Mouse (Mus musculus) midbrain, embryonic 11.5 days (tissue): ENCODE measurements around the gene Dnajc27. TPM values are rescaled to one million over a fixed set of nuclear protein-coding genes. Genes with fewer than 3 reads are reported as not detected.

Experiments
- ATAC-seq: fragments of 200-750 bp; cut with Nextera tagmentation; 2 replicates; pipeline ENCODE4 v1.8.0; 2017; ENCODE audit warnings: moderate TSS enrichment, moderate library complexity; ENCODE audit not compliant: low FRiP score
- DNase-seq: peaks from one replicate; pipeline ENCODE4 v3.0.0; 2015; ENCODE audit warnings: low spot score; ENCODE audit errors: missing footprints
- H3K27ac ChIP-seq: fragments of 300-500 bp; sonication (generic); 2 replicates; pipeline ENCODE4 v1.5.1; 2014; ENCODE audit warnings: low read depth, low read length
- H3K27me3 ChIP-seq: fragments of 300-500 bp; sonication (generic); 2 replicates; pipeline ENCODE4 v1.6.1; 2014; ENCODE audit warnings: mild to moderate bottlenecking, low read length, moderate library complexity, mixed read lengths; ENCODE audit not compliant: control insufficient read depth, insufficient read depth
- H3K36me3 ChIP-seq: fragments of 300-500 bp; sonication (generic); 2 replicates; pipeline ENCODE4 v1.6.1; 2014; ENCODE audit warnings: mild to moderate bottlenecking, low read length, moderate library complexity, mixed read lengths; ENCODE audit not compliant: control insufficient read depth, insufficient read depth
- H3K4me1 ChIP-seq: fragments of 300-500 bp; sonication (generic); 2 replicates; pipeline ENCODE4 v1.6.1; 2014; ENCODE audit warnings: low read length; ENCODE audit not compliant: control insufficient read depth, insufficient read depth
- H3K4me2 ChIP-seq: fragments of 300-500 bp; sonication (generic); 2 replicates; pipeline ENCODE4 v1.6.1; 2014; ENCODE audit warnings: mild to moderate bottlenecking, moderate library complexity
- H3K4me3 ChIP-seq: fragments of 300-500 bp; sonication (generic); 2 replicates; pipeline ENCODE4 v1.5.1; 2014; ENCODE audit warnings: low read depth, low read length
- H3K9ac ChIP-seq: fragments of 300-500 bp; sonication (generic); 2 replicates; pipeline ENCODE4 v1.6.1; 2014; ENCODE audit warnings: low read length
- H3K9me3 ChIP-seq: fragments of 300-500 bp; sonication (generic); 2 replicates; pipeline ENCODE4 v1.6.1; 2016; ENCODE audit warnings: low read length; ENCODE audit not compliant: control insufficient read depth
- WGBS: fragments of 180-500 bp; shearing (Covaris S2); extraction: QIAGEN DNeasy Blood & Tissue Kit; methylation state at CpG from one replicate; pipeline ENCODE4 v1.1.7; 2014; 5-methylcytosine and 5-hydroxymethylcytosine counted together
- polyA plus RNA-seq: library from polyadenylated mRNA; unstranded; fragments of >200 nt; fragmentation: Nextera tagmentation; extraction: Ambion mirVana; gene quantifications from 2 replicates; pipeline ENCODE4 v1.2.1, GENCODE M21; 2014

Gene Dnajc27
- polyA plus RNA-seq, 1 experiment from 2014 or later: 11.4 TPM

DNA sequence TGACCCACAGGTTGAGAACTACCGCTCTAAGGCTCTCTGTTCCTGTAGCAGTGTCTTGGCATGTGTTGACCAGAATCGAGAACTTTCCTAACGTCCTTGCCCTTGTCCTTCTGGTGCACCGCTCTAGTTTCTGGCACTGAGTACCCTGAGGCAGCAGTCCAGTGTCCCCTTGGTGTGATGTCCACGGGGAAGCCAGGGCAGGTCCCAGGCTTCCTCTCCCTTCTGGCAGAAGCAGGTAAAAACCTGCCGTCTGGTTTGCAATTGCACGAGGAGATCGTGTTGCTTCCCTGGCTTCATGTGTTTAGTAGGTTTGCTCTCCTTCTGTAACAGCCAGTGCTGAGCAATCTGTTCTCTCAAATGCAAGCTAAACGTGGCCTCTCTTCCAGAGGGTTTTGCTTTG is 10.7 kb upstream of the Dnajc27 start:
- Histone ChIP-seq H3K9me3 (no peaks in the 10 kb centered on the region), H3K4me1 (no peaks in the 10 kb centered on the region), H3K4me2 (no peak overlapping the region), H3K36me3 (no peaks in the 10 kb centered on the region), H3K27me3 (no peaks in the 10 kb centered on the region), H3K4me3 (no peak overlapping the region), H3K27ac (no peak overlapping the region), H3K9ac (no peak overlapping the region)
- DNase-seq (no peak), ATAC-seq (no peak)
- 84% methylated on average over 9 of the region's 9 CpGs for WGBS

DNA sequence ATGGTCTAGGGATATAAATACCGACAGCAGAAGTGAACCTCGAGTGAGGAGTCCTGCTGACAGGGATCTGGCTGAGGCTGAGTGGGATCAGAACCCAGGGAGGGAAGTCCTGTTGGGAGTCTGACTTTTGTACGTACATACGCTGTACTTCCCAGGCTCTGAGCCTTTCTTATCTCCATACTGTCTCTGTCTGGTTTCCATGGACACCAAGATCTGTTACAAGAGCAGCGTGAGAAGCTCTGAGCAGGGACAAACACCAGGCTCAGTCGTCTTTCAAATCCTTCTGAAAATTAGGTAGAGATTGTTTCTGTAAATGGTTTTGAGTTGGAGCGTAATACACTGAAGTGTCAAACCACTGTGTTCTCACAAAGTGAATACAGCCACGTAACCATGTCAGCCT is 7.0 kb upstream of the Dnajc27 start:
- H3K27ac ChIP-seq: no peak overlapping the region
- H3K4me2 ChIP-seq: no peak overlapping the region
- H3K27me3 ChIP-seq: no peaks in the 10 kb centered on the region
- DNase-seq: no peak
- no peaks in the 10 kb centered on the region for H3K4me1 ChIP-seq
- no peaks in the 10 kb centered on the region for H3K9me3 ChIP-seq
- no peaks in the 10 kb centered on the region for H3K36me3 ChIP-seq
- 69% methylated on average over 8 of the region's 8 CpGs for WGBS
- no peak for ATAC-seq
- H3K9ac ChIP-seq: no peak overlapping the region
- no peak overlapping the region for H3K4me3 ChIP-seq

DNA sequence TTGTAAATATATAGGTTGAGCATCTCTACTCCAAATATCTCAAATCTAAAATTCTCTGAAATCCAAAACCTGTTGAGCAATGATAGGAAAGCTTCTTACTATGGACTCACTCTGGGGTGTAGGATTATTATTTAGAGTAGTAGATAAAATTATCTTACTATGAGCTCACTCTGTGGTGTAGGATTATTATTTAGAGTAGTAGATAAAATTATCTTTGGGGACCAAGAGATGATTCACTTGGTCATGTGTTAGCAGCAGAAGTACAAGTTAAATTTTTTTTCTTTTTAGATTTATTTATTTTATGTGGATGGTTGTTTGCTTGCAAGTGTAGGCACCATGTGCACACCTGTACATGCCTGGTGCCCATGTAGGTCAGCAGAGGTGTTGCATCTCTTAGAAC is 6.0 kb upstream of the Dnajc27 start:
- Histone ChIP-seq H3K9me3 (no peaks in the 10 kb centered on the region), H3K4me2 (no peak overlapping the region), H3K27me3 (no peaks in the 10 kb centered on the region), H3K4me3 (no peak overlapping the region), H3K36me3 (no peaks in the 10 kb centered on the region), H3K27ac (no peak overlapping the region), H3K4me1 (no peaks in the 10 kb centered on the region), H3K9ac (no peak overlapping the region)
- no peak for ATAC-seq
- DNase-seq: no peak

DNA sequence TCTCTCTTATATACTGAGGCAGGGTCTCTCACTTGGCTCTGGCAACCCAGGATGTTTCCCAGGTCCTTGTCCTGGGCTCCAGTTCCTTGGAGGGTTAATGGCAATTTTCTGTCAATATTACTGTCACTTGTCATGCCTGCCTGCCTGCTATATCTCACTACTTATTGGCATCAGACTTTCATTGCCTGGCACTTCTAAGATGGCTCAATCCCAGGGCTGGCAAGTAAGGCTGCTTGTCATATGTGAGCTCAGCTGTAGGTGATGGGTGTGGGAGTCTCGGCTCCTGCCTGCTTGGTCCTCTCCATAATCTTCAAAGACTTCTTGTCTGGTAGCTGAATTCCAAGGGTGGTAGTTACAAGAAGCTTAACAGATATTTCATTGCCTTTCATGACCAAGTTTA is 4.3 kb upstream of the Dnajc27 start:
- H3K27me3 ChIP-seq: no peaks in the 10 kb centered on the region
- H3K4me1 ChIP-seq: no peaks in the 10 kb centered on the region; the same call in 1 of the 2 replicates
- no peak overlapping the region for H3K9ac ChIP-seq
- DNase-seq: peak; percentile 69
- no peaks in the 10 kb centered on the region for H3K9me3 ChIP-seq
- no peaks in the 10 kb centered on the region for H3K36me3 ChIP-seq
- ATAC-seq: no peak
- H3K4me2 ChIP-seq: no peak overlapping the region
- no peak overlapping the region for H3K27ac ChIP-seq
- 78% methylated on average over 1 of the region's 1 CpGs for WGBS
- H3K4me3 ChIP-seq: no peak overlapping the region

DNA sequence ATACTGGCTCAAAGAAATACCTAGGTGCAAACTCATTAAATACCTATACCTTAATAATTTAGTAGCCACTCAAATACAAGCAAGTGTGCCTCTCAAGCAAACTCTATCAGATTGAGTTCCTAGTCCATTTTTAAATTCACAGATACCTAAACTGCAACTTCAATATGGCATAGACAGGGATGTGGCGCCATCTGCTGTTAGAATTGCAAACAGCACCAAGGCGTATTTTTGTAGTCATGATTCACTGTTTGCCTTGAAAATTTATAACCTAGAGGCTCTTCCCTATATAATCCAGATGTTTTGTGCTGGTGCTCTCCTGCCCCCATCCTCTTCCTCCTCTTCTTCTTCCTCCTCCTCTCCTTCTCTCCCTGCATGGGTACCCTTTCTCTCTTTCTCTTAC is 2.1 kb upstream of the Dnajc27 start:
- Histone ChIP-seq H3K27ac (no peak overlapping the region), H3K9ac (no peak overlapping the region), H3K36me3 (no peaks in the 10 kb centered on the region), H3K4me1 (peaks cover 5% of the 10 kb centered on the region), H3K4me3 (no peak overlapping the region), H3K27me3 (no peaks in the 10 kb centered on the region), H3K9me3 (no peaks in the 10 kb centered on the region), H3K4me2 (no peak overlapping the region)
- 0% methylated on average over 2 of the region's 2 CpGs for WGBS
- ATAC-seq (no peak), DNase-seq (peak; percentile 99)

DNA sequence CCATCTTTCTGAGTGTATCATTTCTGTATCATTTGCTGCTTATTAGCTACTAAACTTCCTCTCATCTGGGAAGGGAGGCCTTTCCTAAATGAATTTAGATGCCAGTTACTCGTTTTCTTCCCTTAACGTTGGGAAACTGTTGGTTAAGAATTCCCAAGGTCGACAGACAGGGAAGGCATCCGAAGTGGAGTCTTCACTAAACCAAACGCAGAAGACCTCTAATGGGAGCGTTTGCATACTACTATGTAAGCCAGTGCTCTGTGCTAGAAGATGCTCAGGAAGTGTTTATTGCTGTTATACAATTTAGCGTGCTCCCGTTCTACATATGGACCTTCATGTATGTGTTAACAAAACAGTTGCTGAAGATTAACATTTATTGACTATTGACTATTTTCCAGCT is 1.1 kb downstream of the Dnajc27 start:
- Histone ChIP-seq H3K4me3 (peak overlapping the region; percentile 52; the same call in 1 of the 2 replicates), H3K9ac (peak overlapping the region; percentile 85; the same call in 1 of the 2 replicates), H3K36me3 (peaks cover 9% of the 10 kb centered on the region; the same call in 1 of the 2 replicates), H3K27me3 (no peaks in the 10 kb centered on the region), H3K4me1 (peaks cover 5% of the 10 kb centered on the region), H3K9me3 (no peaks in the 10 kb centered on the region), H3K4me2 (peak overlapping the region; percentile 60), H3K27ac (no peak overlapping the region)
- no peak for ATAC-seq
- DNase-seq: peak; percentile 84
- WGBS: 76% methylated on average over 8 of the region's 8 CpGs

DNA sequence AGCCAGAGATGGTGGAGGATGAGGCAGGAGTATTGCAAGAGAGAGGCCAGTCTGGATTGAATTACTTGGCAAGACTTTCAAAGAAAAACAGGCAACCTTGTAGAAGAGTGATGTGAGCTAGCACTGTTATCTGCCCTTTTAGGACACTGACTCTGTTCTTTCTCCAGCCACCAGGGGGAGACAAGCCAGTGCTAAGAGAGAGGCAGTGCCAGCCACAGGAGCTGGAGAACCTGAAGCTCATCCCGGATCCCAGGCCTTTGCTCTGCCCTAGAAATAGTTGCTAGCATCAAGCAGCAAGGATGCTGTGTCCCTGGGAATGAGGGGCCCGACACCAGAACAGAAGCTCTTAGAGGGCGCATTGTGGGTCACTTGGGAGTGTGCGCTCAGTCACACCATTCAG is 25.0 kb downstream of the Dnajc27 start:
- Histone ChIP-seq H3K4me2 (no peak overlapping the region), H3K4me3 (no peak overlapping the region), H3K36me3 (peaks cover 5% of the 10 kb centered on the region), H3K27ac (no peak overlapping the region), H3K27me3 (no peaks in the 10 kb centered on the region), H3K4me1 (no peaks in the 10 kb centered on the region), H3K9ac (no peak overlapping the region), H3K9me3 (no peaks in the 10 kb centered on the region)
- WGBS: 86% methylated on average over 4 of the region's 4 CpGs
- ATAC-seq (peak; percentile 69; the same call in 1 of the 2 replicates), DNase-seq (peak; percentile 96)

DNA sequence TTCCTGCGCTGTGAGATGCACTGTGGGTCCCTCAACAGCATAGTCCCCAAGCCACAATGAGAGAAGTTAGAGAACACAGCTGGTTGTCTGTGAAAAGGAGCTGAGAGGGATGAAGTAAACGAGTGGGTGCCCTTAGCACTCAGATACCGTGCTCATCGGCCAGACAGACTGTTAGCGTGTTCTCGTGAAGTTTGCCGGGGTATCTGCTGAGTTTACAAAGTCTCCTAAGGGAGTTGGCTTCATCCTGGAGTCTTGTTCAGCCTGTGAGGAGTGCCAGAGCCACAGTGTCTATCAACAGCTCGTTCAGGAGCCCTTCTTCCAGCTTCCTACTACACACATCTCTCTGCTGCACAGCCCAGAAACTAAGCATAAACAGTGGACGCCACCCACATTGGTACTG is 33.7 kb downstream of the Dnajc27 start:
- no peak overlapping the region for H3K4me2 ChIP-seq
- no peak overlapping the region for H3K9ac ChIP-seq
- H3K36me3 ChIP-seq: 0 out of 2 replicates have a peak, but pooled peaks cover 4% of the 10 kb centered on the region
- no peaks in the 10 kb centered on the region for H3K27me3 ChIP-seq
- ATAC-seq: no peak
- H3K9me3 ChIP-seq: no peaks in the 10 kb centered on the region
- no peak overlapping the region for H3K27ac ChIP-seq
- DNase-seq: no peak
- 89% methylated on average over 9 of the region's 9 CpGs for WGBS
- H3K4me3 ChIP-seq: no peak overlapping the region
- no peaks in the 10 kb centered on the region for H3K4me1 ChIP-seq

DNA sequence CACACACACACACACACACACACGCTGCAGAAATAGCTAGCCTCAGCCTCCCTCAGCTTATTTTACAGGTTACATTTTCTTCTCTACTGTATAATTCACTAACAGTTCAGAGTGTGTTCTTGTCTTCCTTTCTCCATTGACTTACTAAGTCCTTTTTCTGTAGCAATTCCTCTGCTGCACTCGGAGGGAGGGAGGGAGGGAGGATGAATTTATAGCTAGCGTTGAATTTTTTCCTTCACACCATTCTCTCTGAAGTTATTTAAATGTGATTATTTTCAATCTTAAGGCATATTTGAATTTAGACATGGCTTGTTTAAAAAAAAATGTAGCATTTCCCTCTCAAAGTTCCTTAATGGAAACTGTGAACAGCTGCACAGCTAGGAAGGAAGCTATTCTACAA is 34.8 kb downstream of the Dnajc27 start:
- DNase-seq (no peak), ATAC-seq (no peak)
- Histone ChIP-seq H3K36me3 (0 out of 2 replicates have a peak, but pooled peaks cover 4% of the 10 kb centered on the region), H3K4me1 (no peaks in the 10 kb centered on the region), H3K9ac (no peak overlapping the region), H3K9me3 (no peaks in the 10 kb centered on the region), H3K27ac (no peak overlapping the region), H3K4me3 (no peak overlapping the region), H3K4me2 (no peak overlapping the region), H3K27me3 (no peaks in the 10 kb centered on the region)
- WGBS: 74% methylated on average over 3 of the region's 3 CpGs

DNA sequence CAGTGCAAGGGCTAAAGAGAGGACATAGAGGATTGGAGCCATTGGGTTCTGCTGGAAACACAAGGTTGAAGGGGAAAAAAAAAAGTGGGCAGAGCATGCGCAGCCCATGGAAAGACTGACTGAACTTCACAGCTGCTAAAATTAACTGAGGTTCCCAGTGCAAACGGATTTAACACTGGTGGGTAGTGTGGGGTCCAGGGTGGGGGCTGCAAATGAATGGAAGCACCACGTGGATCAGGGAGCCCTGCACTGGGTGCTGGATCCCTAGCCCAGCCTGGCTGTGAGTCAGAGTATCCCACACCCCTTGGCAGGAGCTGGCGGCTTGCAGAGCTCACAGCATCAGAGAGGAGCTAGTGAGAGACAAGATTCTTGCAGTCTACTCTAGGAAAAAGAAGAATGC is 35.2 kb downstream of the Dnajc27 start:
- Histone ChIP-seq H3K4me3 (no peak overlapping the region), H3K27me3 (no peaks in the 10 kb centered on the region), H3K27ac (no peak overlapping the region), H3K4me1 (no peaks in the 10 kb centered on the region), H3K9ac (no peak overlapping the region), H3K9me3 (no peaks in the 10 kb centered on the region), H3K36me3 (0 out of 2 replicates have a peak, but pooled peaks cover 4% of the 10 kb centered on the region), H3K4me2 (no peak overlapping the region)
- ATAC-seq (no peak), DNase-seq (no peak)
- WGBS: 77% methylated on average over 4 of the region's 4 CpGs
